Mouse (Mus musculus) ES-E14 (cell line): ENCODE measurements around the gene Ccdc183. TPM values are rescaled to one million over a fixed set of nuclear protein-coding genes. Genes with fewer than 3 reads are reported as not detected.

Source experiments
- DNase-seq: peaks from one replicate; pipeline ENCODE4 v3.0.0-alpha.2; 2013; ENCODE audit warnings: low read depth, low spot score
- H3K27ac ChIP-seq: 2 replicates; pipeline ENCODE4 v1.5.1; 2012; ENCODE audit warnings: low read depth, mild to moderate bottlenecking, low read length, moderate library complexity, mixed read lengths; ENCODE audit not compliant: poor library complexity, insufficient read depth, severe bottlenecking
- H3K36me3 ChIP-seq: 2 replicates; pipeline ENCODE4 v1.6.1; 2012; ENCODE audit warnings: mild to moderate bottlenecking, low read length, moderate library complexity, mixed read lengths; ENCODE audit not compliant: control insufficient read depth, poor library complexity, insufficient read depth, severe bottlenecking
- H3K4me1 ChIP-seq, 2 experiments: fragments of 150-350 bp in 1 of 2; sonication (generic) in 1 of 2; 2 replicates each; pipeline ENCODE4 v1.6.1; 2012; ENCODE audit warnings: low read length in 2 of 2, mild to moderate bottlenecking in 1 of 2, mixed read lengths in 1 of 2; ENCODE audit not compliant: control insufficient read depth in 2 of 2, insufficient read depth in 2 of 2, poor library complexity in 1 of 2
- H3K4me3 ChIP-seq, 2 experiments: fragments of 150-350 bp in 1 of 2; sonication (generic) in 1 of 2; 2 replicates each; pipeline ENCODE4 v1.5.1; 2012; ENCODE audit warnings: low read length in 2 of 2, low read depth in 1 of 2, mild to moderate bottlenecking in 1 of 2, mixed read lengths in 1 of 2; ENCODE audit not compliant: insufficient read depth in 1 of 2, poor library complexity in 1 of 2, severe bottlenecking in 1 of 2
- H3K9ac ChIP-seq: 2 replicates; pipeline ENCODE4 v1.6.1; 2012; ENCODE audit warnings: low read depth, mild to moderate bottlenecking, low read length, mixed read lengths; ENCODE audit not compliant: poor library complexity, insufficient read depth, severe bottlenecking
- H3K9me3 ChIP-seq: fragments of 150-350 bp; sonication (generic); 2 replicates; pipeline ENCODE4 v1.6.1; 2012; ENCODE audit warnings: low read depth, mild to moderate bottlenecking, low read length; ENCODE audit not compliant: control insufficient read depth, insufficient read depth
- CHD2 ChIP-seq: IDR thresholded peaks from 2 replicates; pipeline ENCODE4 v1.6.1; 2014; ENCODE audit warnings: mild to moderate bottlenecking, low read depth, low read length, inconsistent platforms
- HCFC1 ChIP-seq: IDR thresholded peaks from 2 replicates; pipeline ENCODE4 v1.6.1; 2012; ENCODE audit warnings: low read length, inconsistent platforms, borderline replicate concordance; ENCODE audit not compliant: insufficient read depth
- MAFK ChIP-seq: IDR thresholded peaks from 2 replicates; pipeline ENCODE4 v1.6.1; 2014; ENCODE audit warnings: mild to moderate bottlenecking, low read depth, low read length, inconsistent platforms; ENCODE audit not compliant: insufficient read depth
- ZC3H11A ChIP-seq: IDR thresholded peaks from 2 replicates; pipeline ENCODE4 v1.6.1; 2012; ENCODE audit warnings: low read depth, mild to moderate bottlenecking, inconsistent platforms, low read length, borderline replicate concordance
- ZNF384 ChIP-seq: IDR thresholded peaks from 2 replicates; pipeline ENCODE4 v1.6.1; 2012; ENCODE audit warnings: low read depth, low read length, inconsistent platforms
- in situ Hi-C, 2 experiments: fragments of 600-800 bp; cut with MboI; formaldehyde crosslinking; loops; one replicate each; pipeline ENCODE4 v1.15.1; 2025; ENCODE audit warnings: low sequenced_read_pairs in 2 of 2, inconsistent platforms in 1 of 2; ENCODE audit not compliant: unreplicated experiment in 2 of 2
- total RNA-seq: library from RNA; depleted of rRNA; stranded (reverse); fragments of 300-350 nt; gene quantifications from 2 replicates; pipeline ENCODE4 v1.2.3, GENCODE M21; 2012

The Ccdc183 gene
- total RNA-seq, 1 experiment, result 0.04 TPM

- TF ChIP-seq ZC3H11A, result no peak
- TF ChIP-seq HCFC1, result no peak
- no peak for TF ChIP-seq CHD2
- H3K4me3 ChIP-seq, result no peak overlapping the region
- no peaks in the 10 kb centered on the region for H3K4me1 ChIP-seq
- no peak overlapping the region for H3K9ac ChIP-seq
- no peaks in the 10 kb centered on the region for H3K9me3 ChIP-seq
- H3K36me3 ChIP-seq, result peaks cover 33% of the 10 kb centered on the region
- H3K27ac ChIP-seq, result no peak overlapping the region
- in situ Hi-C loops, result no loop called here
- DNase-seq, result no peak
Observed at GRCm38 (mm10) chr2:25600037-25600436, 17.4 kb downstream of the Ccdc183 start.

GRCm38 (mm10) chr2:25598749-25599148, 18.7 kb downstream of the Ccdc183 start:
- Histone ChIP-seq H3K9me3 (no peaks in the 10 kb centered on the region), H3K4me3 (no peak overlapping the region), H3K27ac (no peak overlapping the region), H3K9ac (no peak overlapping the region), H3K36me3 (peaks cover 34% of the 10 kb centered on the region), H3K4me1 (no peaks in the 10 kb centered on the region)
- DNase-seq, result no peak
- no peak for TF ChIP-seq MAFK
- no peak for TF ChIP-seq ZC3H11A
- in situ Hi-C loops, result no loop called here

- TF ChIP-seq ZC3H11A (no peak), MAFK (no peak), ZNF384 (no peak), HCFC1 (no peak), CHD2 (no peak)
- peaks cover 47% of the 10 kb centered on the region for H3K36me3 ChIP-seq
- in situ Hi-C loops, result no loop called here
- no peak overlapping the region for H3K9ac ChIP-seq
- H3K4me1 ChIP-seq, result no peaks in the 10 kb centered on the region
- H3K4me3 ChIP-seq, result no peak overlapping the region
- H3K9me3 ChIP-seq, result no peaks in the 10 kb centered on the region
- H3K27ac ChIP-seq, result no peak overlapping the region
- DNase-seq, result no peak
Observed at GRCm38 (mm10) chr2:25596765-25597510, 20.5 kb downstream of the Ccdc183 start.

- Histone ChIP-seq H3K27ac (no peak overlapping the region), H3K4me1 (no peaks in the 10 kb centered on the region), H3K4me3 (no peak overlapping the region), H3K9me3 (no peaks in the 10 kb centered on the region), H3K9ac (no peak overlapping the region), H3K36me3 (peaks cover 36% of the 10 kb centered on the region)
- TF ChIP-seq HCFC1 (no peak), ZC3H11A (no peak), ZNF384 (no peak), CHD2 (no peak), MAFK (no peak)
- in situ Hi-C loops, result no loop called here
- no peak for DNase-seq
Observed at GRCm38 (mm10) chr2:25591863-25592262, 25.6 kb downstream of the Ccdc183 start.

GRCm38 (mm10) chr2:25588227-25588907, 29.1 kb downstream of the Ccdc183 start:
- Histone ChIP-seq H3K4me3 (no peak overlapping the region), H3K9ac (no peak overlapping the region), H3K9me3 (no peaks in the 10 kb centered on the region), H3K36me3 (peaks cover 41% of the 10 kb centered on the region; the same call in 1 of the 2 replicates), H3K4me1 (peaks cover 0 to 3% of the 10 kb centered on the region in 2 experiments; a peak in 1 of 4 replicates), H3K27ac (no peak overlapping the region)
- in situ Hi-C loops, result no loop called here
- TF ChIP-seq HCFC1 (no peak), MAFK (no peak), ZC3H11A (no peak), CHD2 (no peak), ZNF384 (no peak)
- no peak for DNase-seq
